Mouse (Mus musculus) splenic B cell, adult 2 months (primary cell): ENCODE results near the gene Zfp566.

Experiments used
- DNase-seq: peaks from one replicate; pipeline ENCODE4 v3.0.0-alpha.2; 2011; ENCODE audit warnings: low read depth, low spot score
- H3K27me3 ChIP-seq: 2 replicates; pipeline ENCODE4 v1.6.1; 2012; ENCODE audit warnings: mild to moderate bottlenecking, low read length, moderate library complexity, mixed read lengths; ENCODE audit not compliant: control insufficient read depth, poor library complexity, insufficient read depth, severe bottlenecking
- H3K36me3 ChIP-seq: 2 replicates; pipeline ENCODE4 v1.6.1; 2012; ENCODE audit warnings: mild to moderate bottlenecking, low read length, moderate library complexity, mixed read lengths; ENCODE audit not compliant: control insufficient read depth, poor library complexity, insufficient read depth, severe bottlenecking

Gene Zfp566

GRCm38 (mm10) chr7:30028572-30028971 lies 61.8 kb downstream of the Zfp566 start:
- H3K36me3 ChIP-seq, result 0 out of 2 replicates have a peak, but pooled peaks cover 3% of the 10 kb centered on the region
- no peaks in the 10 kb centered on the region for H3K27me3 ChIP-seq
- no peak for DNase-seq
